Mouse (Mus musculus) thymus, postnatal 0 days (tissue): ENCODE measurements at regions not wholly inside any gene's neighbourhood (a gene's known extent, or its start where the extent isn't known, plus 50 kb on each side); places are given as distances from the start of the nearest gene placed in this dataset.

Experiments used
- DNase-seq: peaks from one replicate; pipeline ENCODE4 v3.0.0-alpha.2; 2015; ENCODE audit warnings: low spot score

DNA sequence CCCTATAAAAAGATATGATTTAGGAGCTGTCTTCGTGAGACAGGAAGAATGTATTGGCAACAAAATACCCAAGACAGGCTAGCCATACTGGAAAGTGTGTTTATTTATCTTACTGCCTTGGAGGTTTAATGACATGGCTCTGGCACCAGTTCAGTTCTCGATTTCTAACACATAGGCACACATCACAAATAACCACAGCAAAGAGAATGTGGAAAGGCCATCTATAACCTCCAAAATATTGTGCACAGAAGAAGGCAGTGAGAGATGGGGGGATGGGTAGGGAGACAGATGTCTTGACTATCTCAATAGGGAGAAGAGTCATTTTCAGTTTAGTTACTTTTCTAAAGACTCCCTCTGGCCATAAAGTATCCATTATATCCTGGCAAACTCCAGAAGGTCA is 90.5 kb downstream of the Minar1 start:
- DNase-seq, result no peak

DNA sequence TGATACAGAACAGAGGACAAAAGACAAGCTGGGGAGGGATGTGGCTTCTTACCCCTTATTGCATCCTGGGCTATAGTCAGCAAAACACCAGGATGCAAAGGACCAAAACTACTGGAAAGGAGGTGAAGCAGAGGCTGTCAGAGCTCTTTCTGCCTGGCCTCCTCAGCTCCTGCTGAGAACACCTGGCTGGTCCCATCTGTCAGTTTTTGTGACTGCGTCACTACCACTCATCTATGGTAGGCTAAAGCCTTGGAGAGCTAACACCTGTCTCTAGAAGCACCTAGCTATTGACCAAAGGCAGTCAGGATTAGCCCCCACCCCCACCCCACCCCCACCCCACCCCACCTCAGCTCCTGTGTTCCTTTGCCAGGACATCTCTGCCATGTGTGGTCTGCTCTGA is 98.8 kb downstream of the Minar1 start:
- DNase-seq, result no peak

DNA sequence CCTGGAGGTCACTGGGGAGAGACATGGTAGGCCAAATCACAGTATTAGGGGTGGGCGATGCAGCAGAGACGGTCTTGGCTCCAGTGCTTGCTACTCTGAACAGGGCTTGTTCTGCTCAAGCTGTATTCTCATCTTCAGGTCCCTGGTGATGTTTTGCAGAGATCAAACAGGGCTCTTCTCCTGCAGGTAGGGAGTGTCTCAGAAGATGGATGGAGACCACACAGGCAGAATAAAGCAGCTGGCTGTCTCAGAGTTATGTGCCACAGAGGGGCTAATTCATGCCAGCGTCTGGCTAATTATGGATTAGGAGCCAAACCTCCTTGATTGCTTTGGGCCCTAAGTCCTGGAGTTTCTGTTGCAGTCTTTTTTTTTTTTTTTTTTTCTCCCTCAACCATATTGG is 99.2 kb downstream of the Minar1 start:
- DNase-seq, result no peak

DNA sequence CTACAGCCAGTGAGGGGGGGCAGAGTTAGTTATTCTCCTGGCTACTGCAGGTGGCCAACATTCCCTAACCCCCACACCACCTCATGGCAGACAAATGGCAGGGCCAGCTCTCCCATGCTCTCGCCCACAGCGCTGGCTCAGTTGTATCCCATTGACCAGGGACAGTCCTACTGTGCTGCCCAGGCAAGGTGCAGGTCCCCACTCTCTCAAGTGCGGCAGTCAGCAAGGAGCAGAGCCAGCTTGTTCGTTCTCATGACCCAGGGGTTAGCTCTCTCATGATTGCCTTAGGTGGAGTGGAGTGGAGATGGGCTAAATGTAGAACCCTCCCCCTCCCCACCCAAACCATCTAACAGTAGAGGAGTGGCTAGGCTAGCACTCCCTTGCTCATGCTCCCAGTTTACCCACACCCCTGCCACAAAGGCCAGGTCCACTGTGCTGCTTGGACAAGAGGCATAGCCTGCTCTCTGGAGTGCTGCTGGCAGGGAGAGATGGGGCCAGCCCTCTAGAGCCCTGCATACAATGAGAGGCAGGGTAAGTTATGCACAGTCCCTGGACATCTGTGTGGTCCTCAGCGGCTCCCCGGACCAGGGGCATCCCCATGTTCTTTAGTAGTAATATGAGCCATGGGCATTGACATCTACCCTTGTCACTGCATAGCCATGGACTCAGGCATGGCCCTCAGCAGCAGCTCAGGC is 114.4 kb downstream of the Minar1 start:
- no peak for DNase-seq

DNA sequence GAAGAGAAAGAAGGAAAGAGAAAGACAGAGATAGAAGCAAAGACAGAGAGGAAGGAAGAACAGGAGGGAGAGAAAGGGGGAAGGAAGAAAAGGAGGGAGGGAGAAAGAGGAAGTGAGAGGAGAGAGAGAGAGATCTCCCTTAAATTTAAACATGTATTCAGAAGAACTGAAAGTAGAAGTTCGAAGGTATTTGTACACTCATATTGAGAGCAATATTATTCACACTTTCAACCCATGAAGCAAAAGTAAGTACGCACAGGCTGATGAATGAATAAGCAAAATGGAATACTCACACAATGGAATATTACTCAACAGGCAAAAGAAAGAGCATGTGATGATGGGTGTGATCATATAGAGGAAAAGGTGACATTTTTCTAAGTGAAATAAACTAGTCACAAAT is 120.8 kb downstream of the Minar1 start:
- DNase-seq, result no peak

DNA sequence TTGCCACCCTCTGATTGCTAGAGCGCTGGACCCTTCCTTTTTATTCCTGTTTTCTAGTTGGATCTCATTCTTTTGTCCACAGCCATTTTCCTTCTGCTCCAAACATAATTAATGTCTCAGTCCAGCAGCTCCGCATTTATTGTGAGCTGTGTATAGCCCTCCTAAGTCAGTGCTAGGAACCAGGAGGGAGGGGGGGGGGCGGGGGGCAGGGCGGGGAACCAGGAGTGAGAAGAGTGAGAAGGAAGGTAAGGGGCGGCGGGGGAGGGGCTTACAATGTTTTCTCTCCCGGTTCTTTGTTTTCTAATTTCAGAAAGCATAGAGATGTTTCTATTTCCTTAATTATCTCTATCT is 125.6 kb downstream of the Minar1 start:
- no peak for DNase-seq

DNA sequence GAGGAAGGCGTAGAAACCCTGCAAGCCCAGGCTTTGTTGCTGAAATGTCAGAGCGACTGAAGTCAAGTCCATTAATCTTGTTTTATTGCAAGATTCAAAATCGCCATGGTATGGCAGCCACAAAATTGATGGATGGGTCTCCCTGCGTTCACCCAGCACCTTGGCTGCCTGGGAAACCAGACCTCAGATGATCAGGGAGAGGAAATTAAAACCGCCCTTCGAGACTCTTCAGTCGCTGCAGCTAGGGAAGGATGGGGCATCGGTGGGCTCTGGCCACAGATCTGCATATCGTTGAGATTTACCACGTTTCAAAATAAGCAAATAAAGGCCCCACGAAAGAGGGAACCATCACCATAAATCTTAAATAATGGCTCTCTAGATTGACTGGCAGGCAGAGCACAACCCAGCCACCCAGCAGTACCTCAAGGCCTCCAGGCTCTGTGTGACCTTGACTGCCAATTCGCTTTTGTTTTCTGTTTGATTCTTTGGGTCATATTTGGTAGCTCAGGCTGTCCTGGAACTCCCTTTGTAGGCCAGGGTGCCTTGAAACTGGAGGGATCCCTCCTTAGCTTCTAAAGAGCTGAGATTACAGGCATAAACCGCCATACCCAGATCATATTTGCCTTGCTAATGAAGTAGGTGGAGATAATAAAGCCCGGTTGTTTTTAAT is 126.1 kb downstream of the Minar1 start:
- DNase-seq, result no peak

DNA sequence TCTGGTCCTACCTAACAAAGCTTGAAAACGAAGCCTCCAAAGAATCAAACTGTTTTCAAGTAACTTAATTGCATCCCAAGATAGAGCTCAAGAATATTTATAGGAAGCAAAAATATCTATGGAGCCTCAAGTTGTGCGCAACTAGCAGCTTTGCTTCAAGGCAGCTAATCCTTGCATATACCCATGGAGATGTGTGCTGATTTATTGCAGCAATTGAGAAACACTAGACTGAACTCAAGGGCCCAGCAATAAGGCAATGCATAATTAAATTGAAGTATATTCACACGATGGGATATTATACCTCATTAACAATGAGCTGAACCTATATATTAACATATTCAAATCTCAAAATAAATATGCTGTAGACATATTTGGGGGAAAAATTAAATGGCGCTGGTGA is 135.3 kb downstream of the Minar1 start:
- no peak for DNase-seq

DNA sequence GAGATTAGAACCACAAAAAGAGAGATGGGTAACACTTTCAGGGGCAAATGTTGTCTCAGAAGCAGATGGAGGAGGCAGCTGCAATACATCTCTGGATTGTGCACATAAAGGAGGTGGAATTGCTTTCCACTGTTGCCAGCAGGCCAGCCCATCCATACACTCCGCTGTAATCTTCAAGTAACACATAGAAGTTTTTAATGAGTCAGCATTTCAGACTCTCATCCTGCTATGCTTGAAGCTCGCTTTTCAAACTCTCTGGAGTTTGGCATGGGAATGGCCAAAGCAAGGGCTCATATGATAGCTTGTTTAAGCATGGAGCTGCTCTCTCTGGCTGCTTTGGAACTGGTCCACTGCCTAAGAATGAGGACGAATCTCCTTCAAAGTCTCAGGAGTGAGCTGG is 143.5 kb downstream of the Minar1 start:
- no peak for DNase-seq

DNA sequence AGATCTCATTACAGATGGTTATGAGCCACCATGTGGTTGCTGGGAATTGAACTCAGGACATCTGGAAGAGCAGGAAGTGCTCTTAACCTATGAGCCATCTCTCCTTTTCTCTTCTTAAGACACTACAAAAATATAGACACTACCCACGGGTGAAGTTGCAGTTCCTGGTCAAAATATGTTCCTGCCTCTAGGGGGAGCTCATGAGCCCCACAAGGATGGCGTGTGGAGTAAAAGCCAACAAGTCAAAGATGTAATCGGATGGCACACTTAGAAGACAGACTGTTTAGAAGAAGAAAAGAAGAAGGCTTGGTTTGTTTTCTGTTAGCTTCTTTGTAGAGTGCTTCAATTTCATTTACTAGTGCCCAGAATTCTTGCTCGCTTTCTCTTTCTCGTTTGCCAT is 161.7 kb downstream of the Minar1 start:
- DNase-seq, result peak; percentile 4

DNA sequence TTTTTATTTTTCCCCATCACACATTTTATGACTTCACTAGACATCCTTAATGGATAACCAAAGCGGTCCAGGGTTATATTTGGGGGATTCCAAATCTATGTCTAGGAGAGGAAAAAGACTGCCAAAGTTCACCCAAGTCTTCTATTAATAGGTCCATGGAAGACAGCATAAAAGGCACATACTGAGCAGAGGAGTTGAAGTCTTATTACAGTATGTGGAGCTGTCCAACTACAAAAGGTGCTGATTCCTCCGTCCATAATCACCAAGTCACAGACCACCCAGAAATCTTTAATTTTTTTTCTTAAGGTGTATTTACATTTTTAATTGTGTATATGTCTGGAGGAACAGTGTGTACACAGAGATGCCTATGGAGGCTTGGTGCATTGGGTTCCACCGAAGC is 166.3 kb downstream of the Minar1 start:
- no peak for DNase-seq

DNA sequence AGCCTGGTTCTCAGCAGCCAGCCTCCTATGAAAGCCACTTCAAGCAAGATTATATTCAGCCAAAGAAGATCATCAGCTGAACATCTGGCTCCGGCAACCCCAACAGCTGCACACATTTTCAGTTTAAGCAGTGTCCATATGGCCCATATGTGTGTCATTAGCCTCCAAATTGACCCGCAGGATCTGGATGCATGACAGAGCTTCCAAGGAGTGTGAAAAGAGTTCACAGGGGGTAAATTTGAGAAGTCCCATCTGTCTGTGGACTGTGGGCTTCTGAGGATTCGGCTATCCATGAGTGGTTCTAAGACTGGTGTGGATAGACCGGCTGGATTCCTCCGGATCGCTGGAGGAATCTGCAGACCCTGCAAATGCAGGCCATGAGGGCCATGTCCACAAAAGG is 173.3 kb downstream of the Minar1 start:
- DNase-seq, result no peak
